Mouse (Mus musculus): ENCODE data around the gene Gm11733.

DNA sequence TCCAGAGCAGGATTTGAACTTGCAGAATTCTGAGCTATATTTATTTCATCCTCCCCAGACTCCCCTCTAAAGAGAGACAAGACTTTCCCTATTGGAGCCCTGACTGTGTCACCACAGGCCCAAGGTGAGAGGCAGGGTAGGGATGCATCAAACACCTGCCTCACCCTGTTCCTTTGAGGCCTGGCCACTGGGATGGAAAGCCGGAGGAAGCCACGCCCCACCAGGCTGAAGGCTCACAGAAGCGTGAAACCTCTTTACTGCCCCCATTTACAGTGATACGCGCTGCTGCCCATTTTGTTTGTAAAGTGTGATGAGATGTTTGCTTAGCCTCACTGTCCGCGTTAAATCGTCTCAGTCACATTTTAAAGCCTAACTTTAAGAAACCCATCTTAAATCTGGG lies 25.0 kb upstream of the Gm11733 start:
- no peak for TF ChIP-seq ELF1 (IDR thresholded peaks at IDR 0.05; ENCODE audit: low read depth, low read length)
- TF ChIP-seq CTCF (conservative IDR thresholded peaks at IDR 0.05 in 1 of 2, IDR thresholded peaks at IDR 0.05 in 1 of 2; ENCODE audit: low read depth in 2 of 2, low read length in 2 of 2) = no peak
- TF ChIP-seq UBTF (IDR thresholded peaks at IDR 0.05; ENCODE audit: low read depth, low read length) = no peak
- no peak for TF ChIP-seq RCOR1 (conservative IDR thresholded peaks at IDR 0.05; ENCODE audit: low read depth, low read length)
- no peak for TF ChIP-seq EP300 (IDR thresholded peaks at IDR 0.05; ENCODE audit: low read length)
- 0 out of 2 replicates have a peak, but pooled peaks have one; percentile 34 for TF ChIP-seq POLR2A (IDR thresholded peaks at IDR 0.05; ENCODE audit: low read depth, low read length)
- no peak for TF ChIP-seq CHD2 (IDR thresholded peaks at IDR 0.05; ENCODE audit: low read length)
